Mouse (Mus musculus) thymus, postnatal 25 days (tissue): ENCODE data around the gene Cebpe.

Experiments
- DNase-seq: peaks from one replicate; pipeline ENCODE4 v3.0.0; 2022

Cebpe gene

DNA sequence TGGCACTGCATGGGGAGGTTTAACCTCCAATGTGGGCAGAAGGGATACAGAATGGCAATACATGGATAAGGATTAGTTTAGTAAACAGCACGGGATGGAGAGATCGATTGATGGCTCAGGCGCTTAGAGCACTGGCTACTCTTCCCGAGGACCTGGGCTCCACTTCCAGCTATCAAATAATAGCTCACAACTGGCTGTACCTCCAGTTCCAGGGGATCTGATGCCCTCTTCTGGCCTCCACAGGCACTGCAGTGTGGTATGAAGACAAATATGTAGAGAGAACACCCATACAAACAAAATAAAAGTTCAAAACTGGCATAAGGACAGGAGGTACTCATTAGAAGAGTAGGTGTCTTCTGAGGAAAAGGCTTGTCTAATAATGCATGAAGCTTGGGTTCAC is 42.6 kb downstream of the Cebpe start:
- peak; percentile 72 for DNase-seq

- no peak for DNase-seq
Observed at GRCm38 (mm10) chr14:54664477-54665222, 47.3 kb downstream of the Cebpe start.
